Mouse (Mus musculus): ENCODE measurements around the gene Poldip3. TPM values are rescaled to one million over a fixed set of nuclear protein-coding genes. Genes with fewer than 3 reads are reported as not detected.

Poldip3 gene
- polyA plus RNA-seq, 1 experiment from 2014 or later, result 173 TPM

- 28% methylated on average over 10 of the region's 10 CpGs for WGBS
- Histone ChIP-seq H3K27ac (0 out of 2 replicates have a peak overlapping the region, but pooled peaks have one; percentile 19), H3K27me3 (no peaks in the 10 kb centered on the region), H3K4me2 (no peak overlapping the region), H3K9ac (peak overlapping the region; percentile 21; the same call in 1 of the 2 replicates), H3K4me1 (peaks cover 9% of the 10 kb centered on the region), H3K9me3 (no peaks in the 10 kb centered on the region), H3K36me3 (replicated peaks) (peaks cover 58% of the 10 kb centered on the region), H3K4me3 (replicated peaks) (no peak overlapping the region)
- no peak; the same call in 1 of the 2 replicates for ATAC-seq (ENCODE audit: low FRiP score)
These were observed 12.0 kb upstream of the Poldip3 start for GRCm38 (mm10) chr15:83161062-83161748.

- Histone ChIP-seq H3K27ac (no peak overlapping the region), H3K4me3 (replicated peaks) (no peak overlapping the region), H3K4me2 (no peak overlapping the region), H3K9me3 (no peaks in the 10 kb centered on the region), H3K36me3 (replicated peaks) (peaks cover 58% of the 10 kb centered on the region), H3K27me3 (no peaks in the 10 kb centered on the region), H3K9ac (no peak overlapping the region), H3K4me1 (peaks cover 9% of the 10 kb centered on the region)
- ATAC-seq (ENCODE audit: low FRiP score), result no peak
- 96% methylated on average over 4 of the region's 4 CpGs for WGBS
These were observed 11.4 kb upstream of the Poldip3 start for GRCm38 (mm10) chr15:83160561-83160960.

GRCm38 (mm10) chr15:83159823-83160222 lies 10.6 kb upstream of the Poldip3 start:
- H3K9me3 ChIP-seq, result no peaks in the 10 kb centered on the region
- no peak overlapping the region for H3K27ac ChIP-seq
- 95% methylated on average over 9 of the region's 9 CpGs for WGBS

GRCm38 (mm10) chr15:83158587-83159160 lies 9.5 kb upstream of the Poldip3 start:
- H3K36me3 ChIP-seq (replicated peaks), result peaks cover 57% of the 10 kb centered on the region

More at GRCm38 (mm10) chr15:83159823-83160222, 10.6 kb upstream of the Poldip3 start:
- no peaks in the 10 kb centered on the region for H3K27me3 ChIP-seq
- no peak for ATAC-seq (ENCODE audit: low FRiP score)
- H3K4me1 ChIP-seq, result peaks cover 9% of the 10 kb centered on the region
- H3K4me3 ChIP-seq (replicated peaks), result no peak overlapping the region
- H3K36me3 ChIP-seq (replicated peaks), result peaks cover 53% of the 10 kb centered on the region
- no peak overlapping the region for H3K9ac ChIP-seq
- no peak overlapping the region for H3K4me2 ChIP-seq

GRCm38 (mm10) chr15:83157667-83158064 lies 8.5 kb upstream of the Poldip3 start:
- Histone ChIP-seq H3K36me3 (replicated peaks) (peaks cover 59% of the 10 kb centered on the region), H3K27ac (no peak overlapping the region), H3K9me3 (no peaks in the 10 kb centered on the region), H3K9ac (no peak overlapping the region), H3K4me1 (peaks cover 9% of the 10 kb centered on the region), H3K4me2 (no peak overlapping the region), H3K4me3 (replicated peaks) (no peak overlapping the region), H3K27me3 (no peaks in the 10 kb centered on the region)
- 95% methylated on average over 6 of the region's 6 CpGs for WGBS
- ATAC-seq (ENCODE audit: low FRiP score), result no peak

More at GRCm38 (mm10) chr15:83158587-83159160, 9.5 kb upstream of the Poldip3 start:
- 90% methylated on average over 7 of the region's 7 CpGs for WGBS
- Histone ChIP-seq H3K27me3 (no peaks in the 10 kb centered on the region), H3K4me3 (replicated peaks) (no peak overlapping the region), H3K27ac (no peak overlapping the region), H3K9ac (no peak overlapping the region), H3K9me3 (no peaks in the 10 kb centered on the region), H3K4me2 (no peak overlapping the region), H3K4me1 (peaks cover 9% of the 10 kb centered on the region)
- ATAC-seq (ENCODE audit: low FRiP score), result no peak

GRCm38 (mm10) chr15:83156929-83157666 lies 7.9 kb upstream of the Poldip3 start:
- H3K9me3 ChIP-seq, result no peaks in the 10 kb centered on the region
- ATAC-seq (ENCODE audit: low FRiP score), result no peak
- no peaks in the 10 kb centered on the region for H3K27me3 ChIP-seq
- no peak overlapping the region for H3K27ac ChIP-seq
- H3K4me2 ChIP-seq, result no peak overlapping the region
- H3K4me3 ChIP-seq (replicated peaks), result no peak overlapping the region
- peaks cover 9% of the 10 kb centered on the region for H3K4me1 ChIP-seq
- H3K36me3 ChIP-seq (replicated peaks), result peaks cover 57% of the 10 kb centered on the region
- H3K9ac ChIP-seq, result no peak overlapping the region
- 70% methylated on average over 11 of the region's 11 CpGs for WGBS

- no peaks in the 10 kb centered on the region for H3K9me3 ChIP-seq
- H3K4me3 ChIP-seq (replicated peaks), result no peak overlapping the region
- WGBS, result 87% methylated on average over 6 of the region's 6 CpGs
- peak overlapping the region; percentile 9; the same call in 1 of the 2 replicates for H3K9ac ChIP-seq
- H3K4me1 ChIP-seq, result peaks cover 1% of the 10 kb centered on the region; the same call in 1 of the 2 replicates
- no peaks in the 10 kb centered on the region for H3K27me3 ChIP-seq
- no peak overlapping the region for H3K4me2 ChIP-seq
- no peak for ATAC-seq (ENCODE audit: low FRiP score)
- peaks cover 52% of the 10 kb centered on the region for H3K36me3 ChIP-seq (replicated peaks)
- H3K27ac ChIP-seq, result no peak overlapping the region
These were observed 6.7 kb upstream of the Poldip3 start for GRCm38 (mm10) chr15:83155672-83156419.

- Histone ChIP-seq H3K9ac (no peak overlapping the region), H3K27me3 (no peaks in the 10 kb centered on the region), H3K27ac (no peak overlapping the region), H3K4me1 (peaks cover 7% of the 10 kb centered on the region; the same call in 1 of the 2 replicates), H3K4me2 (no peak overlapping the region), H3K36me3 (replicated peaks) (peaks cover 37% of the 10 kb centered on the region), H3K9me3 (no peaks in the 10 kb centered on the region), H3K4me3 (replicated peaks) (no peak overlapping the region)
- no peak for ATAC-seq (ENCODE audit: low FRiP score)
- 94% methylated on average over 7 of the region's 7 CpGs for WGBS
These were observed 5.1 kb upstream of the Poldip3 start for GRCm38 (mm10) chr15:83154309-83154708.

- no peak for ATAC-seq (ENCODE audit: low FRiP score)
- Histone ChIP-seq H3K4me3 (replicated peaks) (no peak overlapping the region), H3K4me1 (peaks cover 15% of the 10 kb centered on the region), H3K9ac (no peak overlapping the region), H3K36me3 (replicated peaks) (peaks cover 28% of the 10 kb centered on the region), H3K27me3 (no peaks in the 10 kb centered on the region), H3K9me3 (no peaks in the 10 kb centered on the region), H3K27ac (peak overlapping the region; percentile 53), H3K4me2 (no peak overlapping the region)
- 93% methylated on average over 4 of the region's 4 CpGs for WGBS
These were observed 1.5 kb upstream of the Poldip3 start for GRCm38 (mm10) chr15:83150694-83151093.

- no peak for ATAC-seq (ENCODE audit: low FRiP score)
- Histone ChIP-seq H3K9ac (no peak overlapping the region; the same call in 1 of the 2 replicates), H3K4me3 (replicated peaks) (peak overlapping the region; percentile 96), H3K36me3 (replicated peaks) (peaks cover 32% of the 10 kb centered on the region), H3K27me3 (no peaks in the 10 kb centered on the region), H3K4me2 (peak overlapping the region; percentile 79), H3K27ac (peak overlapping the region; percentile 98), H3K9me3 (no peaks in the 10 kb centered on the region), H3K4me1 (peaks cover 15% of the 10 kb centered on the region)
- 21% methylated on average over 3 of the region's 3 CpGs for WGBS
These were observed 874 bp upstream of the Poldip3 start for GRCm38 (mm10) chr15:83150073-83150442.

- peak overlapping the region; percentile 97 for H3K9ac ChIP-seq
- H3K4me3 ChIP-seq (replicated peaks), result peak overlapping the region; percentile 96
- H3K4me2 ChIP-seq, result peak overlapping the region; percentile 79
- H3K27me3 ChIP-seq, result no peaks in the 10 kb centered on the region
- H3K4me1 ChIP-seq, result peaks cover 19% of the 10 kb centered on the region
- H3K9me3 ChIP-seq, result no peaks in the 10 kb centered on the region
- peaks cover 31% of the 10 kb centered on the region for H3K36me3 ChIP-seq (replicated peaks)
- WGBS, result 0% methylated on average over 35 of the region's 41 CpGs
- peak overlapping the region; percentile 98 for H3K27ac ChIP-seq
- ATAC-seq (ENCODE audit: low FRiP score), result peak; percentile 82
These were observed 386 bp downstream of the Poldip3 start for GRCm38 (mm10) chr15:83148801-83149195.

- Histone ChIP-seq H3K27ac (peak overlapping the region; percentile 98), H3K27me3 (no peaks in the 10 kb centered on the region), H3K9me3 (no peaks in the 10 kb centered on the region), H3K4me2 (peak overlapping the region; percentile 79), H3K9ac (peak overlapping the region; percentile 97), H3K4me3 (replicated peaks) (peak overlapping the region; percentile 96), H3K36me3 (replicated peaks) (peaks cover 27% of the 10 kb centered on the region), H3K4me1 (peaks cover 22% of the 10 kb centered on the region)
- WGBS, result 5% methylated on average over 21 of the region's 21 CpGs
- ATAC-seq (ENCODE audit: low FRiP score), result no peak
These were observed 789 bp downstream of the Poldip3 start for GRCm38 (mm10) chr15:83148395-83148794.
